Mouse (Mus musculus): ENCODE measurements around the gene Zfp92. TPM values are rescaled to one million over a fixed set of nuclear protein-coding genes. Genes with fewer than 3 reads are reported as not detected.

Zfp92 gene
- polyA plus RNA-seq, 1 experiment from 2014 or later = 0.11 TPM

DNA sequence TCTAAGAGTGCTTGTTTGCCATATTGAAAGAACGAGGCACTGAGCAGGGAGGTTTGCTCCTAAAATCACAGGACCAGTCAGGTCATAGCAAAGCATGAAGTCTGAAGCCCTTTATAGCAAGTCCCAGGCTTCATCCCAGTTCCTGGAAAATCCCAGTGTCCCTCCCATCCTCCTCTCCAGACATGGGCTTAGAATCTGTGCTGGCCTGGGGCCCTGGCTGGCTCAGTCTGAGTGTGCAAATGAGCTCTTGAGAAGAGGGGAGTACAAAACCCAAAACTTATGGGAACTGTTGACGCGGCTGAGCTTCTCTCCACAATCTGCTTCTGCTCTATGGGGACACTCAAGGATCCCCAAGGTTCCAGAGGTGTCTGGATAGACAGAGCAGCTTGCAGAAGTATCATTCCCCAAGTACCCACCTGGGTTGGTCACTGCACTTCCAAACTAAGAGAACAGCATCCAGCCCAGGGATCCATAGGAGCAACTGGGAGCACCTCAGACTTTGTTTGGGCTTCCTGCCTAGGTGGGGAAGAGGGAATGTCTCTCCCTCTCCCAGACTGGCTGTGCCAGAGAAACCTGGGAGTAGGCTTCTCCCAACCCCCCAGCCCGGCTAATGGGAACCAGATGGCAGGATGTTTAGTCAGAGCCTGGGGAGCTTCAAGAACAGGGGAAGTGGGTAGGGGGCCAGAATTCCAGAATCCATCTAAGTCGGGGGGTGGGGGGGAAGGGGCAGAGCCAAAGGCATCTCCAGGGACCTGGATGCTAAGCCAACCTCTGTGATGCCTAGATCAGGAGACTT lies 56.7 kb downstream of the Zfp92 start:
- Histone ChIP-seq H3K9me3 (ENCODE audit: control insufficient read depth, low read length) (no peaks in the 10 kb centered on the region), H3K4me2 (replicated peaks; ENCODE audit: low read depth, low read length) (no peak overlapping the region), H3K27ac (ENCODE audit: low read depth, low read length) (no peak overlapping the region), H3K27me3 (ENCODE audit: control insufficient read depth, insufficient read depth, low read length) (no peaks in the 10 kb centered on the region), H3K4me3 (ENCODE audit: low read depth, low read length) (no peak overlapping the region), H3K4me1 (replicated peaks; ENCODE audit: control insufficient read depth, insufficient read depth, low read length) (no peaks in the 10 kb centered on the region), H3K9ac (ENCODE audit: low read depth, low read length) (no peak overlapping the region), H3K36me3 (ENCODE audit: control insufficient read depth, insufficient read depth, low read length) (no peaks in the 10 kb centered on the region)
- 67% methylated on average over 5 of the region's 5 CpGs for whole genome bisulfite sequencing
- ATAC-seq (ENCODE audit: low FRiP score) (no peak), DNase-seq (ENCODE audit: low spot score) (no peak)

DNA sequence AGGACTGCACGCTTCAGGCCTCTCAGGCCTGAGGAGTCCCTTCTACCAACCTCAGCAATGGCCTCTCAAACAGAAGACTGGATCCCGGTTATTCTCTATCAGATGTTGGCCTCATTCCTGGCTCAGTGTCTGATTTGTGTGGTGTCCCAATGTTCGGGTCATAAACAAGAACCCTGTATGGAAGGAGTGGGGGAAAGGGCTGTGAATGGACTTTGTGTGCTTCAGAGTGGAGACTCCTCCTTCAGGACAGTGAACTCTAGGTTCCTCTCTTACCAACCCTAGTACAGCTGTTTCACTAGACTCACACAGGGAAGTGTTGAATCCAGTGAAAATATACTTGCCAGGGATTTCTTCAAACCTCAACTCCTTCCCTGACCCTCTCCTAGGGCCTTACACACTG lies 57.4 kb downstream of the Zfp92 start:
- H3K4me1 ChIP-seq (replicated peaks; ENCODE audit: control insufficient read depth, insufficient read depth, low read length) = no peaks in the 10 kb centered on the region
- DNase-seq (ENCODE audit: low spot score) (no peak), ATAC-seq (ENCODE audit: low FRiP score) (no peak)
- no peak overlapping the region for H3K4me2 ChIP-seq (replicated peaks; ENCODE audit: low read depth, low read length)
- H3K27me3 ChIP-seq (ENCODE audit: control insufficient read depth, insufficient read depth, low read length) = no peaks in the 10 kb centered on the region
- no peaks in the 10 kb centered on the region for H3K36me3 ChIP-seq (ENCODE audit: control insufficient read depth, insufficient read depth, low read length)
- H3K4me3 ChIP-seq (ENCODE audit: low read depth, low read length) = no peak overlapping the region
- no peaks in the 10 kb centered on the region for H3K9me3 ChIP-seq (ENCODE audit: control insufficient read depth, low read length)
- no peak overlapping the region; the same call in 1 of the 2 replicates for H3K27ac ChIP-seq (ENCODE audit: low read depth, low read length)
- no peak overlapping the region for H3K9ac ChIP-seq (ENCODE audit: low read depth, low read length)
- WGBS = 78% methylated on average over 3 of the region's 3 CpGs

DNA sequence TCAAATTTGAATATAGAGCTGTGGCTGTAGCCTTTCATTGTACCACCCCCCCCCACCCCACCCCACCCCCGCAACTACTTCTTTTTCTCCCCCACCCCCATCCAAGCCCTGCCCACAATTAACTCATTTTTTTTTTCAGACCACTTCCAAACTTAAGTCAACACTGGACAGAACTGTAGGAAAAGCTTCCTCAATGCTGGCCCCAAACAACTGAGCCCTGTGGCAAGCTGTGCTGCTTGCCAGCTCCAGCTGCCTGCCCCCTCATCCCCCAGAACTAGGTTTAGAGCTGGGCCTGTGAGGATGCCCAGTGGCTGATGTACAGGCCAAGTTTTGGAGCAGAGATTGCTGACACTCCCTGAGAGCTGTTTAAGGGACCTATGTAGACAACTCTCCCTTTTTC lies 57.9 kb downstream of the Zfp92 start:
- Histone ChIP-seq H3K9me3 (ENCODE audit: control insufficient read depth, low read length) (no peaks in the 10 kb centered on the region), H3K4me1 (replicated peaks; ENCODE audit: control insufficient read depth, insufficient read depth, low read length) (no peaks in the 10 kb centered on the region), H3K27me3 (ENCODE audit: control insufficient read depth, insufficient read depth, low read length) (no peaks in the 10 kb centered on the region), H3K27ac (ENCODE audit: low read depth, low read length) (no peak overlapping the region), H3K4me3 (ENCODE audit: low read depth, low read length) (no peak overlapping the region), H3K9ac (ENCODE audit: low read depth, low read length) (no peak overlapping the region), H3K36me3 (ENCODE audit: control insufficient read depth, insufficient read depth, low read length) (no peaks in the 10 kb centered on the region), H3K4me2 (replicated peaks; ENCODE audit: low read depth, low read length) (no peak overlapping the region)
- ATAC-seq (ENCODE audit: low FRiP score) = no peak
- 75% methylated on average over 1 of the region's 1 CpGs for WGBS
- DNase-seq (ENCODE audit: low spot score) = no peak

DNA sequence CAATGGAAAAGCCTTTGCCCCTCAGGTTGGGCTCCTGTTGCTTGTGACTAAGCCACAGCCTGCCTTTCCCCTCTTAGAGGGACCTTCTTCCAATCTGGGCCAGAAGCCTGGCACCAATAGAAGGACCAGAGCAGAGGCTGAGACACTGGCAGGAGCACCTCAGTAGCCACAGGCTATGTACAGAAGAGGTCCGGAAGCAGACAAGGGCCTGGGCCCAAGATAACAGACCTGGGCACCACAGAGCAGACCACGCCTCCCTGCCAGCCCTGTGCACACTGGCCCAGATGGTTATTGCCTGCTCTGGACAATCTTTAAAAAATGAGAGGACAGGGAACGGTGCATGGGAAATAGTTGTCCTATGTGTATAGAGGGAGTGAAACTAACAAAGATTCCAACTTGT lies 60.9 kb downstream of the Zfp92 start:
- H3K4me3 ChIP-seq (ENCODE audit: low read depth, low read length) = no peak overlapping the region
- no peak overlapping the region for H3K27ac ChIP-seq (ENCODE audit: low read depth, low read length)
- H3K4me1 ChIP-seq (replicated peaks; ENCODE audit: control insufficient read depth, insufficient read depth, low read length) = no peaks in the 10 kb centered on the region
- no peak overlapping the region for H3K4me2 ChIP-seq (replicated peaks; ENCODE audit: low read depth, low read length)
- DNase-seq (ENCODE audit: low spot score) = no peak
- H3K9me3 ChIP-seq (ENCODE audit: control insufficient read depth, low read length) = no peaks in the 10 kb centered on the region
- no peak overlapping the region for H3K9ac ChIP-seq (ENCODE audit: low read depth, low read length)
- 78% methylated on average over 3 of the region's 3 CpGs for WGBS
- H3K27me3 ChIP-seq (ENCODE audit: control insufficient read depth, insufficient read depth, low read length) = no peaks in the 10 kb centered on the region
- H3K36me3 ChIP-seq (ENCODE audit: control insufficient read depth, insufficient read depth, low read length) = no peaks in the 10 kb centered on the region
- no peak for ATAC-seq (ENCODE audit: low FRiP score)

DNA sequence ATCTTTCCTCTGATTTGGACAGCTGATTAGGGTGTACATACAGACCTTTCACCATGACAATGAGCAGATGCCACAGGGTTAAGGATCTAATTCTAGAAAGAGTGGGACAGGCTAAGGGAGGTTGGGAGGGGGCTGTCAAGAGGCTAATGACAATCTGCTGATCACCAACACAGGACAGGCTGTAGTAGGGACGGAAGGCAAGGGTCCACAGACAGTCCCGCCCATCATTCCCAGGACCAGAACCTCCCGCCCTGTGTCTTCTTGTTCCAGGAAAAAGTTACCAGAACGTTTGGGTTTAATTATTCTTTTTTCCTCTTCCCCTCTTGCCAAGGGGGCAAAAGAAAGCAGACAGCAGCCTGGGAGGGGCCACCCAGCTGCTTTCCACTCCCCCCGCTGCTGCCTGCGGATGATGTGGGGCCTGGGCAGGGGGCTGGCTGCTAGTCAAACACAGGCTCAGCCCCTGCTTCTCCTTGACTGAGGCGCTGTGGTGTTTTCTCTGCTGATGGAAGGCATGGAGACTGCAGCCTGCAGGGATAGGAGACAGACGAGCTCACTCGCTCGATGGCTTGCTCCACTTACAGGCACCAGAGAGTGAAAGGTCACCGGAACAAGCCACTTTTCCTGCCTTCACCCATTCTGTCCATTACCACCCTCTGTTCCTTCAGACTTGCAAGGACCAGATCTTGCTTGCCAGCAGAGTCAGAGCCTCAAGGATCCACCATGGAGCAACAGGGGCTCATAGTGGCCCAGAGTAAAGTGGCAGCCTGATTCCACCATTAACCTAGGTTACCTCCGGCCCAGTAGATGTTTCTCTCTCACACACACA lies 63.7 kb downstream of the Zfp92 start:
- Histone ChIP-seq H3K9me3 (ENCODE audit: control insufficient read depth, low read length) (no peaks in the 10 kb centered on the region), H3K27me3 (ENCODE audit: control insufficient read depth, insufficient read depth, low read length) (no peaks in the 10 kb centered on the region), H3K27ac (ENCODE audit: low read depth, low read length) (no peak overlapping the region), H3K4me3 (ENCODE audit: low read depth, low read length) (no peak overlapping the region), H3K9ac (ENCODE audit: low read depth, low read length) (no peak overlapping the region), H3K4me1 (replicated peaks; ENCODE audit: control insufficient read depth, insufficient read depth, low read length) (no peaks in the 10 kb centered on the region), H3K4me2 (replicated peaks; ENCODE audit: low read depth, low read length) (no peak overlapping the region), H3K36me3 (ENCODE audit: control insufficient read depth, insufficient read depth, low read length) (no peaks in the 10 kb centered on the region)
- DNase-seq (ENCODE audit: low spot score) (no peak), ATAC-seq (ENCODE audit: low FRiP score) (no peak)
- WGBS = 61% methylated on average over 11 of the region's 12 CpGs

- Histone ChIP-seq H3K9ac (ENCODE audit: low read depth, low read length) (no peak overlapping the region), H3K4me3 (ENCODE audit: low read depth, low read length) (no peak overlapping the region), H3K36me3 (ENCODE audit: control insufficient read depth, insufficient read depth, low read length) (no peaks in the 10 kb centered on the region), H3K9me3 (ENCODE audit: control insufficient read depth, low read length) (no peaks in the 10 kb centered on the region), H3K27ac (ENCODE audit: low read depth, low read length) (no peak overlapping the region), H3K27me3 (ENCODE audit: control insufficient read depth, insufficient read depth, low read length) (no peaks in the 10 kb centered on the region), H3K4me1 (replicated peaks; ENCODE audit: control insufficient read depth, insufficient read depth, low read length) (no peaks in the 10 kb centered on the region), H3K4me2 (replicated peaks; ENCODE audit: low read depth, low read length) (no peak overlapping the region)
- DNase-seq (ENCODE audit: low spot score) (no peak), ATAC-seq (ENCODE audit: low FRiP score) (no peak)
- 100% methylated on average over 1 of the region's 1 CpGs for WGBS
Observed at GRCm38 (mm10) chrX:73475658-73476256, 64.9 kb downstream of the Zfp92 start.

DNA sequence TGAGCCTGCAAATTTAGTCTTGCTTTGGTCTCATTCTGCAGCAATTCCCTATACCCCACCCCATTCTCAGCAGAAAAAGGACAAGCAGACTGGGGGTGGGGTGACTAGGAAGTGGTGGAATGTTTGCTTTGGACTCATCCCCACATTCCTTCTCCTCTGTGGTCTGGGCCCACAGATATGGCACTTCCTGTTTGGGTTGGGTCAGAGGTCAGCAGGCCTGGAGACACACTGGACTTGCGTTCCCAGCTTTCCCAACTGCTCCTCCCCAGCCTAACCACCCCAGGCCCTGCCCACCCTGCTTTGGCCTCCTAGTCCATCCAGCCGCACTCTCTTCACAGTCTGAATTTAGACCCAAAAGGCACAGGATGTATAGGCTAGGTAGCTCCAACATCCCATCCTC lies 65.7 kb downstream of the Zfp92 start:
- DNase-seq (ENCODE audit: low spot score) = no peak
- ATAC-seq (ENCODE audit: low FRiP score) = no peak
- H3K4me1 ChIP-seq (replicated peaks; ENCODE audit: control insufficient read depth, insufficient read depth, low read length) = no peaks in the 10 kb centered on the region
- H3K4me3 ChIP-seq (ENCODE audit: low read depth, low read length) = no peak overlapping the region
- H3K36me3 ChIP-seq (ENCODE audit: control insufficient read depth, insufficient read depth, low read length) = no peaks in the 10 kb centered on the region
- no peak overlapping the region for H3K27ac ChIP-seq (ENCODE audit: low read depth, low read length)
- H3K9me3 ChIP-seq (ENCODE audit: control insufficient read depth, low read length) = no peaks in the 10 kb centered on the region
- no peak overlapping the region for H3K9ac ChIP-seq (ENCODE audit: low read depth, low read length)
- H3K27me3 ChIP-seq (ENCODE audit: control insufficient read depth, insufficient read depth, low read length) = no peaks in the 10 kb centered on the region
- no peak overlapping the region for H3K4me2 ChIP-seq (replicated peaks; ENCODE audit: low read depth, low read length)
- 62% methylated on average over 2 of the region's 2 CpGs for WGBS

DNA sequence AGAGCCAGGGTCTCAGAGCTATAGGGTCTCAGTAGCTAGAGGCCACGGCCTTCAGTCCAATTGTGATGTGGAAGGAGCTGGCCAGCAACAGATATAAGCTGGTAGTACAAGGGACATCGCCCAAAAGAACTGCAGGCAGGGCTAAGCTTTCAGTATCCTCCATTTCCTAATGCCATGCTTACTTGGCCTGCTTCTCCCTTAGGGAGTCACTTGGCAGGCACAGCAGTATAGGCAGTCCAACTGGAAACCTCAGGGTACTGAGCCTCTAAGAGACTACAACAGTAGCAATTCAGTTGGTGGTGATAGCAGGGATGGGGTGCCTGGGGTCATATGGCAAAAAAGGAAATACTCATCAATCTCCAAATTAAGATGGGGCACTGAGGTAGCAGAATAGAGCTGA lies 66.6 kb downstream of the Zfp92 start:
- DNase-seq (ENCODE audit: low spot score) (no peak), ATAC-seq (ENCODE audit: low FRiP score) (no peak)
- no peak overlapping the region for H3K4me3 ChIP-seq (ENCODE audit: low read depth, low read length)
- H3K36me3 ChIP-seq (ENCODE audit: control insufficient read depth, insufficient read depth, low read length) = no peaks in the 10 kb centered on the region
- no peaks in the 10 kb centered on the region for H3K4me1 ChIP-seq (replicated peaks; ENCODE audit: control insufficient read depth, insufficient read depth, low read length)
- H3K9me3 ChIP-seq (ENCODE audit: control insufficient read depth, low read length) = no peaks in the 10 kb centered on the region
- 88% methylated on average over 2 of the region's 2 CpGs for WGBS
- no peak overlapping the region for H3K27ac ChIP-seq (ENCODE audit: low read depth, low read length)
- no peak overlapping the region for H3K4me2 ChIP-seq (replicated peaks; ENCODE audit: low read depth, low read length)
- no peaks in the 10 kb centered on the region for H3K27me3 ChIP-seq (ENCODE audit: control insufficient read depth, insufficient read depth, low read length)
- H3K9ac ChIP-seq (ENCODE audit: low read depth, low read length) = no peak overlapping the region
